Mouse (Mus musculus) fat pad, adult 2 months (tissue): ENCODE measurements around the gene Vamp8.

Source experiments
- DNase-seq: peaks from one replicate; pipeline ENCODE4 v3.0.0-alpha.2; 2011; ENCODE audit warnings: low read depth, low spot score; ENCODE audit errors: extremely low read depth

Vamp8 gene

DNA sequence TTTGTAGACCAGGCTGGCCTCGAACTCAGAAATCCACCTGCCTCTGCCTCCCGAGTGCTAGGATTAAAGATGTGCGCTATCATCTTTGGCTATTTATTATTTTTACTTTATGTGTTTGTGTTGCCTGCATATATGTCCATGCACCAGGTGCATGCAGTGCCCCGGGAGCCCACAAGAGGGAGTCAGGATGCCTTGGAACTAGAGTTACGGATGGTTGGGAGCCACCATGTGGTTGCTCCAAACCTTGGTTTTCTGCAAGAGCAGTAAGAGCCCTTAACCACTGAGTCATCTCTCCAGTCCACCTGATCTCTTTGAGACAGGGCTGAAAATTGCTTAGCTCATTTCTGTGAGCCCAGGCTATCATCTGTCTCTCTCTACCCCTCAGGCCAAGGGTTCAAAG lies 16.6 kb upstream of the Vamp8 start:
- DNase-seq: no peak

DNA sequence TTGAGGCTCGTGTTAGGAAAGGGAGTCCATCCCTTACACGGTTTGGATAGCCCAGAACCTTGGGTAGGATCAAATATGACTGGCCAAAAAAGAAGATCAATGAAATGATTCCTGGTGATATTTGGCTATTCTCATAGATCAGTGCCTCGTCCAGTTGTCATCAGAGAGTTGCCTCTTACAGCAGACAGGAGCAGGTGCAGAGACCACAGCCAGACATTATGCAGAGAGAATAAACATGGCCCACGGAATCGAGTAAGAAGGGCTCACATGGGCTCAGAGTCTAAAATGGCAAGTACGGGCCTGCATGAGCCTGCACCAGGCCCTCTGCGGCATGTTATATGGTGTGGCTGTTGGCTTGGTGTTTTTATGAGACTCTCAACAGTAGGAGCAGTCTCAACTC lies 14.9 kb upstream of the Vamp8 start:
- no peak for DNase-seq

DNA sequence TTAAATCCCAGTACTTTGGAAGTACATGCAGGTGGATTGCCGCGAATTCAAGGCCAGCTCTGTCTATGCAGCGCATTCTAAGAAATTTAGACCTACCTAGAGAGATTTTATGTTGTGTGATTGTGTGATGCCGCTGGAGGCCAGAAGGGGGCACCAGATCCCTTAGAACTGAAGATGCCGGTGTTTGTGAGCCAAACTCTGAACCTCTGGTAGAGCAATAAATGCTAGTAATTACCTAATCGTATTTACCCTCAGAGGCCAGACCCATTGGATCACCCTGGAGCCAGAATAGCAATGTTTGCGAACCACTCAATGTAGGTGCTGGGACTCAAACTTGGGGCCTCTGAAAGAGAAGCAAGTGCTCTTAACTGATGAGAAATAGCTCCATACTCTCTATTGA lies 11.4 kb upstream of the Vamp8 start:
- DNase-seq: no peak

DNA sequence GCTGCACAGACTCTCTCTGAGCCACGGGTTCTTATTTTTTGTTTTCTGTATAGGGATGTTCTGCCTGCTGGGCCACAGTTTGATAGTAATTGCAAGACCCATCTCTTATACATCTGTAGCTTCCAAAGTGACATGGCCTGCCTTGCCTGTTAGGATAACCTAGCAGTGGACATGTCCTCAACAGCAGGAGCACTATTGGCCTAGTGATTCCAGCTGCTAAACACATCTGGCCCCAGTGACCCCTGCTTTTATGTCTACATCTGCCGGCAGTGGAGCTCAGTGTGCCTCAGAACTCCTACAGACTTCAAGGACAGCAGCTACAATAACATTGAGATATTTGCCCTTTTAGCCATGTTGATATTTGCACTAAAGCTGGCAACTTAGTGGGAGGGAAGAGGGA lies 9.5 kb upstream of the Vamp8 start:
- no peak for DNase-seq

DNA sequence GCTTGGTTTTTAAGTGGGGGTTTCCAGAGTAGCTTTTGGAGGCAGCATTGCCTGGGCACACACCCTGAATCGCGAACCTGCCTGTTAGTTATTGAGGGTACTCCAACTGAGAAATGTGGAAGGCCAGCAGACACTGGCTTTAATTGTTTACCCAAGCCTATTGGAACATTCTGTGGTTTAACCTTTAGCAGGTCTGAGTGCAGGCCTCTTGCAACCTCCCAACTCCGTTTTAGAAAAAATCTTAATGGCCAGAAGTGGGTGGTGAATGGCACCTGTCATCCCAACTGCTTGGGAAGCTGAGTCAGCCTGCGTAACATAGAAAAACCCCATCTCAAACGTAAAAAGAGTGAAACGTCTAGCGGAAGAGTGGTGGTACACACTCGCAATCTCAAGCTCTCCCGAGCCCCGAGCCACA lies 6.3 kb upstream of the Vamp8 start:
- DNase-seq: no peak

DNA sequence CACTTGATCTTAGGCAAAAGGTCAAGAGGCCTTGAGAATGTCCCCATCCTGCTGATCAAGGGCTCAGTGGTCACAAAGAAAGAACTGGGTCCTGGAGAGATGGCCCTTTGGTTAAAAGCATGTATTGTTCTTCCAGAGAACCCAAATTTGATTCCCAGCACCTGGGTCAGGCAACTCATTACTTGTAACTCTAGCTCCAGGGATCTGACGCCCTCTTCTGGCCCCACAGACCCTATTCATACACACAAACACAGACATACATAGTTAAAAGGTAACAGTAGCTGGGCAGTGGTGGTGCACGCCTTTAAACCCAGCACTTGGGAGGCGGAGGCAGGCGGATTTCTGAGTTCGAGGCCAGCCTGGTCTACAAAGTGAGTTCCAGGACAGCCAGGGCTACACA lies 1.8 kb upstream of the Vamp8 start:
- no peak for DNase-seq

DNA sequence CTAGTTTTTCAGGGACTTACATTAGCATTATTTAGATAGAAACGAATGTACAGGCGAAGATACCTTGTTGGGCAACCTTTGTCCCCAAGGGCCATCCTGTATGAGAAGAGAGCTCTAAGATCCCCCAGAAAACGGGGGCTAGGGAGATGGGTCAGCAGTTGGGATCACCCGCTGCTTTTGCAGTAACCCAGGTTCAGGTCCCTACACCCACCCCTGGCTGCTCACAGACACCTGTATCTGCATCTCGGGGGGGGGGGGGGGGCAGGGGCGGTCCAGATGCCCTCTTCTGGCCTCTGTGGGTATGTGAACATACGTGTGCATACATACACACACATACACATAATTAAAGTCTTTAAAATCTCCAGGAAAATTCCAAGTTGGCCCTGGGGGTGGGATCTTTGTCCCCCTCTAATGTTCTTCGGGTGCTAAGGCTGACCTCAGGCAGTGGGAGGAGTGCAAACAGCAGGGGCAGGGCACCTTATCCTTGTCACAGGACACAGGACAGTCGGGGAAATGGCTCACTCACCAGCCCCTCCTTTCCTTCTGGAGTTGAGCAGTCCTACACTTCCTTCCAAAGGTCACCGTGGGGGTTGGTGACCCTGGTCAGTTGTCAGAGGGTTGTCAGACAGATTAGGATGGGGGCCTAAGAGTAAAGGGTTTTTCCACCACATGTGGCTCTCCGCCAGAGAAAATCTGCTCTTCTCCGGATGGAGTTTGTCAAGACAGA lies 455 bp upstream of the Vamp8 start:
- no peak for DNase-seq

DNA sequence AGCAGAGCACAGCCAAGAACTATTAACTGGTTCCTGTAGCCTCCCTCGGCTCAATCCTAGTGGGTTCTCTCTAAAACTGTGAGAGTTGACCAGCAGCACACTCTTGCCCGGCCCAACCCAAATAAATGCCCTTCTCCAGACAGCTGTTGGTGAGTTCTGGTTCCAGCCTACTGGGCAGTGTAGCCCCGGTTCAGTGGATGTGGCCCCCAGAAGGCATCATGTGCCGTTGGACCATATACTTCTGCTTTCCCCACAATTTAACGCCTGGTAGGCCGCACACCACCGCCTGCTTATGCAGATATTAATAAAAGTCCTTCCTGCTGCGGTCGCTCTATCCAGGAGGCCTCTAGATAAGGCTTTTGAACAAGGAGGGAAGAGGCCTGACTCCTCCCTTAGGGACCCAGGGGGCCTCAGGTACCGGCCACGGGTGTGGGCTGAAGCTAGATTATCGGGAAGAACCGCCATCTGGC lies 997 bp downstream of the Vamp8 start:
- DNase-seq: no peak

DNA sequence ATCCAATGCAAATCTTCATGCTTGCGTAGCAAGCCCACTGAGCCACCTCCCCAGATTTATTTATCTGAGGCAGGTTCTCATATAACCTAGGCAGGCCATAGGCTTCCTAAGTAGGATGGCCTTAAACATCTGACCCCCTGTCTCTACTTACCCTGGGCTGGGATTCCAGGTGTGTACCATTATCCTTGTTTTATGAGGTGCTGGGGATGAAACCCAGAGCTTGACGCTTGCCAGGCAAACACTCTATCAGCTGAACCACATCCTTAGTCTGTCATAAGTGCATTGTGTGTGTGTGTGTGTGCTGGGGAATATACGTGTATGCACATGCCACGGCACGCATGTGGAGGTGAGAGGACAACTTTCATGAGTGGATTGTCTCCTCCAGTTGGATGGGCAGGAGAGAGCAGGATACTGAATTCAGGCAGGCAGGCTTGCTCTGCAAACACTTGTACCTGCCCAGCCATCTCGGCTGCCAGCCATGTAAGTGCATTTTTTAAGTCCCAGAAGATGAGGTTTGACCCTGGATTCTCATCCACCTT lies 1.6 kb downstream of the Vamp8 start:
- DNase-seq: no peak

DNA sequence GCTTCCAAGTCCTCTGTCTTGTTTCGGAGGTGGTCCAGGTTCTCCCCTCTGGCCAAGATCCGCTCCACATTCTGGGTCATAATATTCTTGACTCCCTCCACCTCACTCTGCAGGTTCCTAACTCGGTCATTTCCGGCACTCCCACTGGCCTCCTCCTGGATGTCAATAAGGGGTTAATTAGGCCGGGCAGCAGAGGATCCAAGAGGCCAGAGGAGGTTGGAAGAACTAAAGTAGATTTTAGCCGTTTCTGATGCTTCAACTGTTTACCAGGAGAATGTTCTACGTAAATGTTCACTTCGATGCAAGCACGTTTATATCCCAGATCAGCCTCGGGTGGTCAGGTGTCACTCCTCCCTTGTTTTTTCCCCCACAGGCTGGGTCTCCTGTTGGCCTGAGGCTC lies 2.2 kb downstream of the Vamp8 start:
- no peak for DNase-seq

DNA sequence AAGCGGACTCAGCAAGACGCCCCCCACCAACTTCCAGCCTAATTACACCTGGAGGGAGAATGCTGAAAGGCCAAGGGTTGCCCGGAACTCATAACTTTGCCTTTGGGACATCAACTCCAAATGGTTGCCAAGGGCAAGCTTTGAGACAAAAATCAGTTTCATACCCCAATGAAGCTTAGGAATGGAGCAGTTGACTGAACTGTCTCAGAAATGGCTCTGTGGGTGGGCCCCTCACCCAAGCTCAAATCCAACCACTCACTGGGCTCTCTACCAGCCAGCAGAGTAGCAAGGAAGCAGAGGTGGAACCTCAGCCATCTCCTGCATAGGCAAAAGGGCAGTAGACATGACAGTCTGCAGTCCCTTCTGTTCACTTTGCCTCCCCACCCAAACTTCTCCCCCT lies 2.7 kb downstream of the Vamp8 start:
- DNase-seq: no peak

DNA sequence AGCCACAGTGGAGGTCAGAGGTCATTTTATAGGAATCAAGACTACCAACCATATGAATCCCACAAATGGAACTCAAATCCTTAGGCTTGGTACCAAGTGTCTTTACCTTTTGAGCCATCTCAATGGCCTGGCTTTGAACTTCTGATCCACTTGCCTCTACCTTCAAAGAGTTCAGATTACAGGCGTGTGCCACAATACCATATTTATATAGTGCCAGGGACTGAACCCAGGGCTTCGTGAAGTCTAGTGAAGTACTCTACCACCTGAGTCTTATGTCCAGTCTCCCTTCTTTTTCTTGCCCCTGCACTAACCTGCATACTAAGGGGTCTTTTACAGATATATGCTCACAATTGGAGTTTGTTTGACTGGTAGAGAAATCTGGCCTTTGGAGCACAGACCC lies 3.9 kb downstream of the Vamp8 start:
- DNase-seq: no peak

DNA sequence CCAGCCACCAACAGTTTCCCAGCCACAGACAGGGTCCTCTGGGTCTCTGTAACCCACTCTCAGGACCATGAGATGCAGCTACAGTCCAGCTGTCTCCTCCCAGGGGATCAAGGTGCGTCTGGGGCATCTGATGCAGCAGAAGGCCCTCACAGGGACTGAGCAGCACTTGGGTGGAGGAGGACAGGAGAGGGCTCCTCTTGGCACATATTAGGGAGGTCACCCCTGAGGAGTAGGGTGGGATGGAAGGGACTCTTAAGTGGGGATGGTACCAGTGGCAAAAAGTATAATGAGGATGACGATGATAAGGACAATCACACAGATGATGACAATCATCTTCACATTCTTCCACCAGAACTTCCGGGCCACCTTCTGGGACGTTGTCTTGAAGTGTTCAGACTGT lies 5.2 kb downstream of the Vamp8 start:
- no peak for DNase-seq

DNA sequence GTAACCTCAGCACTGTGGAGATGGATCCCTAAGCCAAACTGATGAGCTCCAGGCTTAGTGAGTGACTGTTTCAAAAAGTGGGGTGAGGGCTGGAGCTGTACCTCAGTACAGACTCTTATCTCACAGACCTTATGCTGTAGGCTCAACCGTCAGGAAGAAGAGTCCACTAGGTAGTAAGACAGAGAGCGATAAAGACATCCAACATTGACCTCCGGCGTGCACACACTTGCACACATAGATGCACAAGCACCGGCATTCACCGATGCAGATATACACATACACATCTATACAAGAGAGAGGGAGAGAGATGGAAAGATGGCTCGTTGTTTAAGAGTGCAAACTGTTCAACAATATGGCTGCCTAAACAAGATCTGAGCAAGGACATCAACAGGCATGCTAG lies 6.6 kb downstream of the Vamp8 start:
- DNase-seq: no peak

DNA sequence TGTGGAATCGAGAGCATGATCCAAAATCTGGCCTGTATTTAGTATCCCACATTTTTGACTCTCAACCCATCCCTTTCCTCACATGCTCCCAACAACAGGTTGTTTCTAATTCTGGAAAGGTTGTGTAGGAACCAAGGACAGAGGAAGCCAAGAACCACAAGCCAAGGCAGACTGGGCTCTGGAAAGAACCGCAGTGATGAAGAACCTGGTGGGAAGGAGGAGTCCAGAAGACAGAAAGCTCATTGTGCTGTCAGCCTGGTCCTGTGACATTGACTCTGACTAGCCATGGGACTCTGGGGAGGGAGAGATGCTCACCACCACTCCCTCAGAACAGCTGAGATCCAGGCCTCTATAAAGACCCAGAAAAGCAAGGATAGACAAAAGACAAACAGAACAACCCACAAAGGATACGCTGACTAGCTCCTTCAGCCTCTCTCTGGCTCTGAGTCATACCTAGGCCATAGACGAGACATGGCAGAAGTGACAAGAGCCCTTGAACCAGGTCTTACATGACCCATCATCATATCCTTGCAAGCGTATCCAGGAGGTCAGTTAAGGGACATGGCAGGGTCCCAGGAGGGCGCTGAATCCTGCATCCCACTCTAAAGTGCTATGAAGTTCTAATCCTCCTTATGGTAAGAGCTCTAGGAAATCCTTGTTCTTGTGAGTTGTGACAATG lies 7.2 kb downstream of the Vamp8 start:
- no peak for DNase-seq

DNA sequence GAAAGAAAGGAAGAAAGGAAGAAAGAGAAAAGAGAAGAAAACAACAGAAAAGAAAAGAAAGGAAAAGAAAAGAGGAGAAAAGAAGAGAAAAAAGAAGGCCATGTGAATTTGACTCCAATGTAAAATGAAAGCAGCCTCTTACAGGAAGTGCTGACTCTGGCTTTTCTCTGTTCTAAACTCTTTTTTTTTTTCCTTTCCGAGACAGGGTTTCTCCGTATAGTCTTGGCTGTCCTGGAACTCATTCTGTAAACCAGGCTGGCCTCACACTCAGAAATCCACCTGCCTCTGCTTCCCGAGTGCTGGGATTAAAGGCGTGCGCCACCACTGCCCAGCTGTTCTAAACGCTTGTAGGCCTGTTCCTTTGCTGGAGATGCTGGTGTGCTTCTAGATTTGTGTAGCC lies 8.0 kb downstream of the Vamp8 start:
- no peak for DNase-seq

DNA sequence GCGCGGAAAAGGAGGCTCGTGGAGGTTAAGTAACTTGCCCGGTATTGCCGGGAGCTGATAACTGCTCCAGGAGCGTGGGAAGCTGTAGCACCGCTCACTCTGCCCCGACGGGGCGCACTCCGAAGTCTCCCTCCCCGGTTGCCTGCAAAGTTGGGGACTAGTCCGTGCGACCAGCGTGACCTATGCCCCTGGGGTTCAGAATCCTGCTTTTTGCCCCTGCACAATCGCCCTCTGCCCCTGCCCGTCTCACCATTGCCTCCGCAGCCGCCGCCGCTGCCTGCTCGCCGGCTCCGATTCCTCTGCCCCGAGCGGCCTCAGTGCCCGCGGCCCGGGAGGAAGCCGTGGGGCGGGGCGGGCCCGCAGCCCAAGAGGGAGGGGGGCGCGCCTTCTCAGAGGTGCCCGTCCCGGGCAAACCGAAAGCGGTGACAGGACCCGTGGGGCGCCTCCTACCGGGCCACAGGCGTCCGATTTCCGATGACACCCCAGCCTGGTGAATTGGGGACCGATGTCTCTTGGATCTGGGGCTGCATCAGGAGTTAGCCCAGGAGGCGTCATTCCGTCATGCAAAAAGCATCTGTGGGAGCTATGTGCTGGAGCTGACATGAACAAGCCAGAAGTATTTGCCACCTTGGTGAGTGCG lies 10.3 kb downstream of the Vamp8 start, which contains the start of gene Vamp5:
TSS of gene Vamp5 (minus strand) at position 338 of the 640 bp plus-strand sequence.
- DNase-seq: no peak

DNA sequence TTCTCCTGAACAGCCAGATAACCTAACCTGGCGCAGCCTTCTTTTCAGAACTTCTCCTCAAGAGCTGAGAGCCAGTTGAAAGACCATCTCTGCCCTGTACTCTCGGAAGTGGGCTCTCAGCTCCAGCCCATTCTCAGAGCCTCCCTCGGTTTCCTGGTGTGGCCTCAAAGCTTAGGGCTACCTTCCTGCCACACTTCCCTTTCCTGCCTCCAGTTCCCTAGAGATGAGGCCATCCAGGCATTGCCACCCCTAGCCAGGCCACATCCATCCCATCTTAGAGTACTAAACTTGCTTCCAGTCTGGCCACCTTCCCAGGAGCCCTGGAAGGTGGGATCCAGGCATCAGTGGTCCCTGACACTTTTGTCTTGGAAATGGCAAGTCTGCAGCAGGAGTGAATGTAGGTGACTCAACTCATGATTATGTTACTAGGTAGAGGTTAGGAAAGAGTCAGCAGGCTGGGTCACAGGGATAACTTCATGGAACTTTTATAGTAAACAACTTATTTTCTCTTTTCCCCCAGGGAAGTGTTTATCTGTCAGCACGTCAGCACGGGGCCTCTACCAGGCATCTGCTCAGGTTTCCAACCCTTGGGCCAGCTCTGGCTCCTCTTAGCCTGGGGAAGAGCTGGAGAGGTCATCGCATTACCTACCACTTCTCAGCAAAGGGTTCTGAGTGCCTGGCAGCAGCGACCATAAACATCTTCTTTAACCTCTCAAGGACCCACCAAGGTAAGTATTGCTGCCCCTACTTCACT lies 10.9 kb downstream of the Vamp8 start:
- DNase-seq: no peak

DNA sequence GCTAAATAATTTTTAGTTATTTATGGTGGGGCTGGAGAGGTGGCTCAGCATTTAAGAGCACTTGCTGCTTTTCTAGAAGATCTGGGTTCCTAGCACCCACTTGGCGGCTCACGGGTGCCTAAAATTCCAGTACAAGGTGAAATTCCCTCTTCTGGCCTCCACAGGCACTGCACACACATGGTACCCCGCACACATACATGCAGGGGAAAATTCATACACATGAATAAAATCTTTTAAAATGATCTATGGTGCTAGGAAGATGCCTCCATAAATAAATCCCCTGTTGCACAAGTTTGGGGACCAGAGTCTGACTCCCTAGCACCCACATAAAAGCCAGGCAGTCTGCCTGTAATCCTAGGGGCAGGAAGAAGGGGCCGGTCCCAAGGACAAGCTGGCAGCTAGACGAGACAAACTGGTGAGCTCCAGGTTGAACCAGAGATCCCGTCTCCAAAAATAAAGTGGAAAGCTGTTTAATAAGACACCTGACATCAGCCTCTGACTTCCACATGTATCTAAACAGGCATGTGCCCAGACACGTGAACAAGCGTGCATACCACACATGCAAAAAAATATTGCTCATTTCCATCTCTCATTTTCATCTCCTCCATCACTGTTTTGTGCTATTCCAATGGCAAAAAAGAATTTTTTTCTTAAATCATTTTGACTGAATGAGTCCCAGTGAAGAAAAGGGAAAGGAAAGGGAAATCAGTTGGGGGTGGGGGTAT lies 11.8 kb downstream of the Vamp8 start:
- DNase-seq: no peak

DNA sequence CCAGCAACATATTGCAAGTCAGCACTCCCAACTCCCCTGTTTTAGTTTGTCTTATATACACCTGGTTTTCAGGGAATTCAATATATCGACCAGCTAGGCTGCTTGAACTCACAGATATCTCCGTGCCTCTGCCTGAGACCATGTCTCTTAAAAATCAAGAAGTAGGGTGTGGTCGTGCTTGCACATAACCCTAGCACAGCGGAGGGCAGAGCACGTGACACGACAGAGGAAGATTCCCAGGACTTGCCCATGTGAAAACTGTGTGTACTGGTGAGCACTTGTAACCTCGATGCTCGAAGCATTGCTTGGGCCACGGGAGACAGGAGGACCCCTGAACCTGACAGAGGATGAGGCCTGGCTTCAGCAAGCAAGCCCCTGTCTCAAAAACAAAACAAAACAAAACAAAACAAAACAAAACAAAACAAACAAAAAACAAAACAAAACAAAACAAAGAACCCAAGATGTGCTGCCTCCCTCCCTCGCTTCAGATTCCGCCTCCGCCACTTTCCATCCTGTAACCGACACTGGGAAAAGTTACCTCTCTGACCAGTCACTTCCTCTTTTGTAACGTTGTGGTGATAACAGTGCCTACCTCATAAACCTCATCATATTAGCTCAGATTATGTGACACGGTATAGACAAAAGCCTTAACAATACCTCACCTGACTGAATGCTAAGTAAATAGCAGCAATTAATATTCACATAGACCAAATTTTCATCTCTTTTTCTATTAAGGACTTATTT lies 15.5 kb downstream of the Vamp8 start:
- no peak for DNase-seq
